Mouse (Mus musculus) spleen, postnatal 14 days (tissue): ENCODE data around the gene Tchhl1.
"Not testable (repeated sequence)": the region's sequence is repeated elsewhere in the genome, so short reads cannot be mapped to it uniquely, and the experiment has no call there.

Experiments used
- DNase-seq, 2 experiments: peaks; one replicate each; pipeline ENCODE4 v3.0.0; 2021 to 2022; ENCODE audit warnings: low spot score in 2 of 2

Gene Tchhl1

GRCm38 (mm10) chr3:93468561-93468960 is at the start of gene Tchhl1:
Gene Tchhl1, plus strand, starts transcription at chr3:93468754.
- no peak for DNase-seq

DNA sequence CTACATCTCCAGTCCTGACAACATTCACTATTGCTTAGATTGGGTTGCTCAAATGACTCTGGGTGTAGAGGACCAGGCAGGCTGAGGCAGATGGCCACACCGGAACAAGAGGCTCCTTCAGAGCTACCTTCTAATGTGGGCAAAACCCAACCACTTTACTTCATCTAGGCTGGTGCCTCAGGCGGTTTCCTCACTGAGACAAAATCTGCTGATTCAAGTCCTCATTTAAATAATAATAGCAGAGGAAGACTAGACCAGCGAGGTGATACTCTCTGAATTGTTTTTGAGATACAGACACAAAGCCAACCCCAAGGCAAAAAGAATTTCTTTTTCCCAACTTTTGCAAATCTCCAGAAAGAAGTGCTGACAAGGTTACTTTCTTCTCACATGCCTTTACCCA is 36.9 kb upstream of the Tchhl1 start:
- no peak for DNase-seq

GRCm38 (mm10) chr3:93442030-93442429 is 26.5 kb upstream of the Tchhl1 start, which contains the start of gene Tchh:
Gene Tchh, plus strand, starts transcription at chr3:93442330.
- DNase-seq = no peak

DNA sequence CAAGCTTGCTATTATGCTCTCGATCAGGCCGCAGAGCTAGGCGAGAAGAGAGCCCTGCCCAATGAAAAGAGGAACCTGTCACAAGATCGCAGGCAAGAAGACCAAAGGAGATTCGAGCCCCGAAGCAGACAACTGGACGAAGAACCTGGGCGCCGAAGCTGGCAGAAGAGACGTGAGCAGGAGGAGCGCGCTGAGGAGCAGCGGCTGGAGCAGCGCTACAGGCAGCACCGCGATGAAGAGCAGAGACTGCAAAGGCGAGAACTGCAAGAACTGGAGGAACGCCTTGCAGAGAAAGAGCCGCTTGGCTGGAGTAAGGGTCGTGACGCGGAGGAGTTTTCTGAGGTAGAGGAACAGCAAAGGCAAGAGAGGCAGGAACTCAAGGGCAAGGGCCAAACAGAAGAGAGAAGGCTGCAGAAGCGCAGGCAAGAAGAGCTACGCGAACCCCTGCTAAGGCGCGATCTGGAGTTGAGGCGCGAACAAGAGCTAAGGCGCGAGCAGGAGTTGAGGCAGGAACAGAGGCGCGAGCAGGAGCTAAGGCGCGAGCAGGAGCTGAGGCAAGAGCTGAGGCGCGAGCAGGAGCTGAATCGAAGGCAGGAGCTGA is 25.0 kb upstream of the Tchhl1 start:
- DNase-seq = no peak

DNA sequence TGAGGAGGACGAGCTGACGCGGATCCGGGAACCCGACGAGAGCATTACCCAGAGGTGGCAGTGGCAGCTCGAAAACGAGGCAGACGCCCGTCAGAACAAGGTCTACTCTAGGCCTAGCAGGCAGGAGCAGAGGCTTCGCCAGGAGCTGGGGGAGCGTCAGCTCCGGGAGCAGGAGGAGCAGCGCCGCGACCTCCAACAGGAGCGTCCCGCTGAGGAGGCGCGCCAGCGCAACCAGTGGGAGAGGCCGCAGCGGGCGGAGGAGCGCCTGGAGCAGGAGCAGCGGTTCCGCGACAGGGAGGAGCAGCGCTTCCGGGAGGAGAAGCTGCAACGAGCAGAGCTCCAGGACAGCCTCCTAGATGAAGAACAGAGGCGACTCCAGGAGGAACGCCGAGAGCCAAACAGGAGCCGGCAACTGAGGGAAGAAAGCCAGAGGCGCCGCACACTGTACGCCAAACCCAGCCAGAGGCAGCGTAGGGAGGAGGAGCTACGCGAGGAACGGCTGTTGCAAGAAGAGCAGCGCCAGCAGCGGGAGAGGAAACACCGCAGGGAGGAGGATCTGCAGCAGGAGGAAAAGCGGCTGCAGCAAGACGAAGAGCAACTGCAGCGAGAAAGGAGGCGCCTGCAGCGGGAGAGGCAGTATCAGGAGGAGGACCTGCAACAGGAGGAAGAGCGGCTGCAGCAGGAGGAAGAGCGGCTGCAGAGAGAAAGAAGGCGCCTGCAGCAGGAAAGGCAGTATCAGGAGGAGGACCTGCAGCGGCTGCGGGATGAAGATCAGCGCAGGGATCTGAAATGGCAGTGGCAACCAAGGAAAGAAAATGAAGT is 24.0 kb upstream of the Tchhl1 start:
- DNase-seq = no peak

DNA sequence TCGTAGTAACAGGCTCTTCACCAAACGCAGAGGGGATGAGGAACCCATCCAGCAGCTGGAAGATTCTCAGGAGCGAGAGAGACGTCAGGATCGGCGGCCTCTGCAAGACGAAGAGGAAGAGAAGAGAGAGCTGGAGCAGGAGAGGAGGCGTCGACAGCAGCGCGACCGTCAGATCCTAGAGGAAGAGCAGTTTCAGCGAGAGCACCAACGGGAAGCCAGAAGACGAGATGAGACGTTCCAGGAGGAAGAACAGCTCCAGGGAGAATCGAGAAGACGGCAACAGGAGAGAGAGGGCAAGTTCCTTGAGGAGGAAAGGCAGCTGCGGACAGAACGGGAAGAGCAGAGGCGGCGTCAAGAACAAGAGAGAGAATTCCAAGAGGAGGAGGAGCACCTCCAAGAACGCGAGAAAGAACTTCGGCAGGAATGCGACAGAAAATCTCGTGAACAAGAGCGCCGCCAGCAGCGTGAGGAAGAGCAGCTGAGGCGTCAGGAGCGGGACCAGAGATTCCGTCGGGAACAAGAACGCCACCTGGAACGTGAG is 23.3 kb upstream of the Tchhl1 start:
- DNase-seq = no peak

DNA sequence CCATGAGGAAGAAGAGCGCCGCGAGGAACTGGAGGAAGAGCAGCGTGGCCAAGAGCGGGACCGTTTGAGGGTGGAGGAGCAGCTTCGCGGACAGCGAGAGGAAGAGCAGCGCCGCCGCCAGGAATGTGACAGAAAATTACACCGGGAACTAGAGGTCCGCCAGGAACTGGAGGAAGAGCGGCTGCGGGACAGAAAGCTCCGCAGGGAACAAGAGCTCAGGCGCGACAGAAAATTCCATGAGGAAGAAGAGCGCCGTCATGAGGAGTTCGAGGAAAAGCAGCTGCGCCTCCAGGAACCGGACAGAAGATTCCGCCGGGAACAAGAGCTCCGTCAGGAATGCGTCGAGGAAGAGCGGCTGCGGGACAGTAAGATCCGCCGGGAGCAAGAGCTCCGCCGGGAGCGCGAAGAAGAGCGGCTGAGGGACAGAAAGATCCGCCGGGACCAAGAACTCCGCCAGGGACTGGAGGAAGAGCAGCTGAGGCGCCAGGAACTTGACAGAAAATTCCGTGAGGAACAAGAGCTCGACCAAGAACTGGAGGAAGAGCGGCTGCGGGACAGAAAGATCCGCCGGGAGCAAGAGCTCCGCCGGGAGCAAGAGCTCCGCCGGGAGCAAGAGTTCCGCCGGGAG is 22.3 kb upstream of the Tchhl1 start:
- no peak for DNase-seq

DNA sequence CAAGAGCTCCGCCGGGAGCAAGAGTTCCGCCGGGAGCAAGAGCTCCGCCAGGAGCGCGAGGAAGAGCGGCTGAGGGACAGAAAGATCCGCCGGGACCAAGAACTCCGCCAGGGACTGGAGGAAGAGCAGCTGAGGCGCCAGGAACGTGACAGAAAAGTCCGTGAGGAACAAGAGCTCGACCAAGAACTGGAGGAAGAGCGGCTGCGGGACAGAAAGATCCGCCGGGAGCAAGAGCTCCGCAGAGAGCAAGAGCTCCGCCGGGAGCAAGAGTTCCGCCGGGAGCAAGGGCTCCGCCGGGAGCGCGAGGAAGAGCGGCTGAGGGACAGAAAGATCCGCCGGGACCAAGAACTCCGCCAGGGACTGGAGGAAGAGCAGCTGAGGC is 21.8 kb upstream of the Tchhl1 start:
- DNase-seq = not testable (repeated sequence)

DNA sequence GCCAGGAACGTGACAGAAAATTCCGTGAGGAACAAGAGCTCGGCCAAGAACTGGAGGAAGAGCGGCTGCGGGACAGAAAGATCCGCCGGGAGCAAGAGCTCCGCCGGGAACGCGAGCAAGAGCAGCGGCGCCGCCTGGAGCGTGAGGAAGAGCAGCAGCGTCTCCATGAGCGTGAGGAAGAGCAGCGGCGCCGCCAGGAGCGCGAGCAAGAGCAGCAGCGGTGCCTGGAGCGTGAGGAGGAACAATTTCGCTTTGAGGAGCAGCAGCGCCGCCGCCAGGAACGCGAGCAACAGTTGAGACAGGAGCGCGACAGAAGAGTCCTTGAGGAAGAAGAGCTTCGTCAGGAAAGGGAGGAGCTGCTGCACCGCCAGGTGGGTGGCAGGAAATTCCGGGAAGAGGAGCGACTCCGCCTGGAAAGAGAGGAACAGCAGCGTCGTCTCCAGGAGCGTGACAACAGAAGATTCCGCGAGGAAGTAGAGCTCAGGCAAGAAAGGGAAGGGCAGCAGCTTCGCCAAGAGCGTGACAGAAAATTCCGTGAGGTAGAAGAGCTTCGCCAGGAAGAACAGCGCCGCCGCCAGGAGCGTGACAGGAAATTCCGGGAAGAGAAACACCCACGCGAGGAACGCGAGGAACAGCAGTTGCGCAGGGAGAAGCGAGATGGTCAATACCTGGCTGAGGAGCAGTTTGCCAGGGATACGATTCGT is 21.3 kb upstream of the Tchhl1 start:
- DNase-seq = no peak

- DNase-seq = no peak
These were observed 2.0 kb upstream of the Tchhl1 start for GRCm38 (mm10) chr3:93466556-93466955.

DNA sequence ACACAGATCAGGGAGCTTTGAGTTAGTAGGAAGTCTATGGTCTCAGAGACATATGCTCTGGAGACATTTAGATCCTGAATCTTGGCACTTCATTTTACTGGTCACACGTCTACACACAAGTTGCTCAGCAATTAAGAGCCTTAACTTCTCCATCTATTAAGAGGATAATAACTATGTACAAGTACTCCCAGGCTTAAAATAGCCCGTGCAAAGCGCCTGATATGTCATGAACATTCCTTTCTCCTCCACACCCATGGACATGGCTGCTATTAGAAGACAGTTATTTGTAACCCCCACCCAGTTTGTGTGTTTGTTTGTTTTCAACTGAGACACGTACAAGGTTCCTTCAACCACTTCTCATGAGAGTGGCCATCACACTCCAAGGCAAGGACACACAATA is 1.4 kb upstream of the Tchhl1 start:
- DNase-seq = no peak

- no peak for DNase-seq
These were observed 1.1 kb downstream of the Tchhl1 start for GRCm38 (mm10) chr3:93469629-93470028.

DNA sequence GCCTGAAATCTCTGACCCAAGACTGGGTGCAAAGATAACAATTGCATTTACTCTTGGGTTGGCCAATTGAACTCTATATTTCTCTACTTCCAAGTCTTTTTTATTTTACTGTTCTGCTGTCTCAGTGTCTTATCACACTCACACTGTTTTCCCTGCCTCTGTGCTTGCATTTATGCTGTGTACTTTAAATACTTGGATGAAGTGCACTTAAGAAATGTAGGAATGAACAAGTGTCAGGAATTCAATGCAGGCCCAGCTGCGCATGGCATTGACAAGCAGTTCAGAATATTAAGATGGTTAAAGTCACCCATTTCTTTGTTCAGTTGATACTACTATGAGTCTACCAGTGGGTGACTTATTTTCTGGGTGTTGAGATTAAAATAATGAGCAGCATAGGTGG is 11.5 kb downstream of the Tchhl1 start:
- no peak for DNase-seq

- no peak for DNase-seq
These were observed 13.5 kb downstream of the Tchhl1 start for GRCm38 (mm10) chr3:93481982-93482616.

- no peak for DNase-seq
These were observed 17.1 kb downstream of the Tchhl1 start for GRCm38 (mm10) chr3:93485611-93486010.

- no peak for DNase-seq
These were observed 20.0 kb downstream of the Tchhl1 start for GRCm38 (mm10) chr3:93488541-93488940.

GRCm38 (mm10) chr3:93492176-93492575 is 23.6 kb downstream of the Tchhl1 start:
- no peak for DNase-seq

DNA sequence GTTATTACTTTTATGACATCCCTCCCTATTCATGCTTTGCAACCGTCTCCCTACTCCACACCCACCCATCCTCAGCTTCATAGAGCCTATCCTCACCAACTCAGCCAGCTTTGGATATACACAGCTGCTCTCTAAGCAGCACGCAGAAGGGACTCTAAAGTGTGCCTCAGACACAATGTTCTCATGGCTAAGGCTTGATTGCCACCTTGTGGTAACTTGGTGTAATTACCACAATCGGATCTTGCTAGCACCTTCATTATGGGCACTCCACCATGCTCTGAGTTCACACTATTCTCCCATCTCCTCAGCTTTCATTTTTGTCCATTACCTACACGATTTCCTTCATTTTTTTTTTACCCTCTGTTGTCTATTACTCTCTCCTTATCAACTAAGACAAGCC is 25.4 kb downstream of the Tchhl1 start:
- DNase-seq = peak in 1 of 2 experiments; percentile 13

DNA sequence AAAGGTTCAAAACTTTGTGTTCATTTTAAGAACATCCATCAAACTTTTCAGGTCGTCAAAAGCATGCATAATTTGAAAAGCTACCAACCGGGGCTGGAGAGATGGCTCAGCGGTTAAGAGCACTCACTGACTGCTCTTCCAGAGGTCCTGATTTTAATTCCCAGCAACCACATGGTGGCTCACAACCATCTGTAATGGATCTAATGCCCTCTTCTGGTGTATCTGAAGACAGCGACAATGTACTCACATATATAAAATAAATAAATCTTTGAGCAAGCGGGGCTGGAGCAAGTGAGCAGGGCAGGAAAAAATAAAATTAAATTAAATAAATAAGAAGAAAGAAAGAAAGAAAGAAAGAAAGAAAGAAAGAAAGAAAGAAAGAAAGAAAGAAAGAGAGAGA is 26.2 kb downstream of the Tchhl1 start:
- DNase-seq = not testable (repeated sequence)

GRCm38 (mm10) chr3:93497131-93497530 is 28.6 kb downstream of the Tchhl1 start:
- no peak for DNase-seq

GRCm38 (mm10) chr3:93499129-93499528 is 30.6 kb downstream of the Tchhl1 start:
- no peak for DNase-seq
